Mouse (Mus musculus) embryonic facial prominence, embryonic 13.5 days (tissue): ENCODE results near the gene Macrod2. TPM values are rescaled to one million over a fixed set of nuclear protein-coding genes. Genes with fewer than 3 reads are reported as not detected.

ENCODE experiments used
- ATAC-seq: fragments of 200-750 bp; cut with Nextera tagmentation; 2 replicates; pipeline ENCODE4 v1.8.0; 2017; ENCODE audit warnings: low read depth; ENCODE audit not compliant: insufficient number of reproducible peaks, insufficient read depth, low FRiP score, low TSS enrichment
- H3K27ac ChIP-seq: fragments of 300-500 bp; sonication (generic); 2 replicates; pipeline ENCODE4 v1.5.1; 2015; ENCODE audit warnings: moderate library complexity, mild to moderate bottlenecking, inconsistent platforms
- H3K27me3 ChIP-seq: fragments of 300-500 bp; sonication (generic); 2 replicates; pipeline ENCODE4 v1.6.1; 2015; ENCODE audit warnings: mild to moderate bottlenecking, inconsistent platforms
- H3K36me3 ChIP-seq: fragments of 300-500 bp; sonication (generic); 2 replicates; pipeline ENCODE4 v1.6.1; 2015; ENCODE audit warnings: mild to moderate bottlenecking, inconsistent platforms
- H3K4me1 ChIP-seq: fragments of 300-500 bp; sonication (generic); 2 replicates; pipeline ENCODE4 v1.6.1; 2015; ENCODE audit warnings: inconsistent platforms
- H3K4me2 ChIP-seq: fragments of 300-500 bp; sonication (generic); 2 replicates; pipeline ENCODE4 v1.6.1; 2015; ENCODE audit warnings: moderate library complexity, mild to moderate bottlenecking, inconsistent platforms
- H3K4me3 ChIP-seq: fragments of 300-500 bp; sonication (generic); 2 replicates; pipeline ENCODE4 v1.5.1; 2015; ENCODE audit warnings: mild to moderate bottlenecking, inconsistent platforms
- H3K9ac ChIP-seq: fragments of 300-500 bp; sonication (generic); 2 replicates; pipeline ENCODE4 v1.6.1; 2015; ENCODE audit warnings: mild to moderate bottlenecking, inconsistent platforms
- H3K9me3 ChIP-seq: fragments of 300-500 bp; sonication (generic); 2 replicates; pipeline ENCODE4 v1.6.1; 2016; ENCODE audit warnings: inconsistent platforms
- WGBS: fragments of 180-500 bp; shearing (Covaris S2); methylation state at CpG from one replicate; pipeline ENCODE4 v1.1.7; 2015; ENCODE audit warnings: mixed read lengths; 5-methylcytosine and 5-hydroxymethylcytosine counted together
- polyA plus RNA-seq: library from polyadenylated mRNA; unstranded; fragments of >200 nt; fragmentation: Nextera tagmentation; extraction: Ambion mirVana; gene quantifications from 2 replicates; pipeline ENCODE4 v1.2.1, GENCODE M21; 2015

The Macrod2 gene
- polyA plus RNA-seq, 1 experiment from 2014 or later, result 44.8 TPM

- H3K27me3 ChIP-seq, result no peaks in the 10 kb centered on the region
- WGBS, result 72% methylated on average over 2 of the region's 2 CpGs
- no peak for ATAC-seq
Measured at GRCm38 (mm10) chr2:141449078-141449680, 1054.1 kb downstream of the Macrod2 start.

GRCm38 (mm10) chr2:141463946-141464345 is 1068.8 kb downstream of the Macrod2 start:
- no peaks in the 10 kb centered on the region for H3K4me1 ChIP-seq
- H3K4me3 ChIP-seq, result no peak overlapping the region
- no peaks in the 10 kb centered on the region for H3K27me3 ChIP-seq
- ATAC-seq, result no peak
- no peaks in the 10 kb centered on the region for H3K36me3 ChIP-seq
- no peaks in the 10 kb centered on the region for H3K9me3 ChIP-seq
- no peak overlapping the region for H3K27ac ChIP-seq
- H3K4me2 ChIP-seq, result no peak overlapping the region
- 90% methylated on average over 1 of the region's 1 CpGs for WGBS
- no peak overlapping the region for H3K9ac ChIP-seq

More at GRCm38 (mm10) chr2:141449078-141449680, 1054.1 kb downstream of the Macrod2 start:
- Histone ChIP-seq H3K4me3 (no peak overlapping the region), H3K4me2 (no peak overlapping the region), H3K36me3 (no peaks in the 10 kb centered on the region), H3K27ac (no peak overlapping the region), H3K4me1 (no peaks in the 10 kb centered on the region), H3K9ac (no peak overlapping the region), H3K9me3 (no peaks in the 10 kb centered on the region)

- no peaks in the 10 kb centered on the region for H3K4me1 ChIP-seq
- ATAC-seq, result no peak
- no peaks in the 10 kb centered on the region for H3K9me3 ChIP-seq
- no peak overlapping the region for H3K27ac ChIP-seq
- no peaks in the 10 kb centered on the region for H3K27me3 ChIP-seq
- H3K36me3 ChIP-seq, result no peaks in the 10 kb centered on the region
- H3K4me2 ChIP-seq, result no peak overlapping the region
- H3K4me3 ChIP-seq, result no peak overlapping the region
- WGBS, result 94% methylated on average over 1 of the region's 1 CpGs
- no peak overlapping the region for H3K9ac ChIP-seq
Measured at GRCm38 (mm10) chr2:141472791-141473190, 1077.7 kb downstream of the Macrod2 start.

- Histone ChIP-seq H3K4me1 (no peaks in the 10 kb centered on the region), H3K9me3 (no peaks in the 10 kb centered on the region), H3K4me3 (no peak overlapping the region), H3K27me3 (no peaks in the 10 kb centered on the region), H3K36me3 (no peaks in the 10 kb centered on the region), H3K4me2 (no peak overlapping the region), H3K27ac (no peak overlapping the region), H3K9ac (no peak overlapping the region)
- 69% methylated on average over 3 of the region's 3 CpGs for WGBS
- no peak for ATAC-seq
Measured at GRCm38 (mm10) chr2:141477585-141477984, 1082.5 kb downstream of the Macrod2 start.

GRCm38 (mm10) chr2:141490518-141490917 is 1095.4 kb downstream of the Macrod2 start:
- Histone ChIP-seq H3K27me3 (no peaks in the 10 kb centered on the region), H3K36me3 (no peaks in the 10 kb centered on the region), H3K4me1 (no peaks in the 10 kb centered on the region), H3K4me3 (no peak overlapping the region), H3K9me3 (no peaks in the 10 kb centered on the region), H3K4me2 (no peak overlapping the region), H3K9ac (no peak overlapping the region), H3K27ac (no peak overlapping the region)
- WGBS, result 69% methylated on average over 3 of the region's 3 CpGs
- no peak for ATAC-seq

GRCm38 (mm10) chr2:141505451-141505850 is 1110.3 kb downstream of the Macrod2 start:
- Histone ChIP-seq H3K4me1 (0 out of 2 replicates have a peak, but pooled peaks cover 5% of the 10 kb centered on the region), H3K4me3 (no peak overlapping the region), H3K9ac (no peak overlapping the region), H3K27ac (no peak overlapping the region), H3K9me3 (no peaks in the 10 kb centered on the region), H3K27me3 (no peaks in the 10 kb centered on the region), H3K36me3 (no peaks in the 10 kb centered on the region), H3K4me2 (no peak overlapping the region)
- WGBS, result 95% methylated on average over 3 of the region's 3 CpGs
- ATAC-seq, result no peak

GRCm38 (mm10) chr2:141507929-141508897 is 1113.1 kb downstream of the Macrod2 start:
- Histone ChIP-seq H3K4me1 (0 out of 2 replicates have a peak, but pooled peaks cover 5% of the 10 kb centered on the region), H3K9ac (no peak overlapping the region), H3K27me3 (no peaks in the 10 kb centered on the region), H3K27ac (no peak overlapping the region), H3K36me3 (no peaks in the 10 kb centered on the region), H3K4me3 (no peak overlapping the region), H3K9me3 (no peaks in the 10 kb centered on the region), H3K4me2 (no peak overlapping the region)
- no peak for ATAC-seq
- 63% methylated on average over 9 of the region's 9 CpGs for WGBS

- WGBS, result 62% methylated on average over 3 of the region's 3 CpGs
- Histone ChIP-seq H3K9me3 (no peaks in the 10 kb centered on the region), H3K27ac (no peak overlapping the region), H3K4me1 (no peaks in the 10 kb centered on the region), H3K9ac (no peak overlapping the region), H3K4me2 (no peak overlapping the region), H3K36me3 (no peaks in the 10 kb centered on the region), H3K27me3 (no peaks in the 10 kb centered on the region), H3K4me3 (no peak overlapping the region)
- no peak for ATAC-seq
Measured at GRCm38 (mm10) chr2:141514976-141515375, 1119.9 kb downstream of the Macrod2 start.

GRCm38 (mm10) chr2:141522081-141522480 is 1127.0 kb downstream of the Macrod2 start:
- Histone ChIP-seq H3K9me3 (no peaks in the 10 kb centered on the region), H3K4me3 (no peak overlapping the region), H3K36me3 (no peaks in the 10 kb centered on the region), H3K4me2 (no peak overlapping the region), H3K9ac (no peak overlapping the region), H3K27ac (no peak overlapping the region), H3K27me3 (no peaks in the 10 kb centered on the region), H3K4me1 (no peaks in the 10 kb centered on the region)
- 61% methylated on average over 4 of the region's 4 CpGs for WGBS
- no peak for ATAC-seq

GRCm38 (mm10) chr2:141545877-141546276 is 1150.8 kb downstream of the Macrod2 start:
- H3K36me3 ChIP-seq, result no peaks in the 10 kb centered on the region
- H3K27me3 ChIP-seq, result no peaks in the 10 kb centered on the region
- no peaks in the 10 kb centered on the region for H3K9me3 ChIP-seq
- H3K4me1 ChIP-seq, result no peaks in the 10 kb centered on the region
- no peak for ATAC-seq
- H3K27ac ChIP-seq, result no peak overlapping the region
- no peak overlapping the region for H3K4me2 ChIP-seq
- H3K9ac ChIP-seq, result no peak overlapping the region
- H3K4me3 ChIP-seq, result no peak overlapping the region

- Histone ChIP-seq H3K9ac (no peak overlapping the region), H3K4me1 (no peaks in the 10 kb centered on the region), H3K4me2 (no peak overlapping the region), H3K4me3 (no peak overlapping the region), H3K27me3 (no peaks in the 10 kb centered on the region), H3K36me3 (no peaks in the 10 kb centered on the region), H3K27ac (no peak overlapping the region), H3K9me3 (no peaks in the 10 kb centered on the region)
- WGBS, result 95% methylated on average over 1 of the region's 1 CpGs
- no peak for ATAC-seq
Measured at GRCm38 (mm10) chr2:141551701-141552100, 1156.6 kb downstream of the Macrod2 start.

- Histone ChIP-seq H3K4me2 (no peak overlapping the region), H3K27me3 (no peaks in the 10 kb centered on the region), H3K36me3 (no peaks in the 10 kb centered on the region), H3K9me3 (no peaks in the 10 kb centered on the region), H3K27ac (no peak overlapping the region), H3K4me1 (peaks cover 3% of the 10 kb centered on the region; the same call in 1 of the 2 replicates), H3K9ac (no peak overlapping the region), H3K4me3 (no peak overlapping the region)
- no peak for ATAC-seq
- 45% methylated on average over 2 of the region's 2 CpGs for WGBS
Measured at GRCm38 (mm10) chr2:141556747-141557146, 1161.6 kb downstream of the Macrod2 start.
